Mouse (Mus musculus): Measurements from ENCODE around the gene Pigs. TPM values are rescaled to one million over a fixed set of nuclear protein-coding genes. Genes with fewer than 3 reads are reported as not detected.

Pigs gene
- total and polyA plus RNA-seq, 2 experiments from 2014 or later = 31.2 to 39.7 TPM

GRCm38 (mm10) chr11:78313662-78314061 lies 14.6 kb upstream of the Pigs start:
- no peak overlapping the region for H3K9ac ChIP-seq (replicated peaks; ENCODE audit: low read depth, low read length)
- no peak overlapping the region for H3K4me3 ChIP-seq (ENCODE audit: low read depth, low read length)
- no peaks in the 10 kb centered on the region for H3K27me3 ChIP-seq (ENCODE audit: control insufficient read depth, insufficient read depth, low read length)
- no peak for DNase-seq (ENCODE audit: low spot score)
- H3K27ac ChIP-seq (ENCODE audit: low read depth) = 0 out of 2 replicates have a peak overlapping the region, but pooled peaks have one; percentile 25
- WGBS = 58% methylated on average over 2 of the region's 2 CpGs
- no peak for TF ChIP-seq EP300 (IDR thresholded peaks at IDR 0.05; ENCODE audit: low read depth)
- no peak for TF ChIP-seq CTCF (IDR thresholded peaks at IDR 0.05; ENCODE audit: low read depth)
- no peaks in the 10 kb centered on the region for H3K4me1 ChIP-seq (ENCODE audit: control insufficient read depth, insufficient read depth)
- H3K36me3 ChIP-seq (replicated peaks; ENCODE audit: control insufficient read depth, insufficient read depth, low read length) = peaks cover 73% of the 10 kb centered on the region
- no peak; the same call in 1 of the 2 replicates for ATAC-seq (ENCODE audit: insufficient read depth, low read depth)
- no peak overlapping the region for H3K4me2 ChIP-seq (ENCODE audit: low read depth, low read length)
- no peaks in the 10 kb centered on the region for H3K9me3 ChIP-seq (replicated peaks; ENCODE audit: control insufficient read depth, low read length)

- Histone ChIP-seq H3K4me3 (ENCODE audit: low read depth, low read length) (no peak overlapping the region), H3K4me2 (ENCODE audit: low read depth, low read length) (no peak overlapping the region), H3K27me3 (ENCODE audit: control insufficient read depth, insufficient read depth, low read length) (no peaks in the 10 kb centered on the region), H3K9me3 (replicated peaks; ENCODE audit: control insufficient read depth, low read length) (no peaks in the 10 kb centered on the region), H3K4me1 (ENCODE audit: control insufficient read depth, insufficient read depth) (peaks cover 12% of the 10 kb centered on the region), H3K36me3 (replicated peaks; ENCODE audit: control insufficient read depth, insufficient read depth, low read length) (peaks cover 69% of the 10 kb centered on the region), H3K9ac (replicated peaks; ENCODE audit: low read depth, low read length) (no peak overlapping the region), H3K27ac (ENCODE audit: low read depth) (no peak overlapping the region)
- WGBS = 92% methylated on average over 2 of the region's 2 CpGs
- ATAC-seq (ENCODE audit: insufficient read depth, low read depth) (no peak), DNase-seq (ENCODE audit: low spot score) (no peak)
- TF ChIP-seq EP300 (IDR thresholded peaks at IDR 0.05; ENCODE audit: low read depth) = no peak
- no peak for TF ChIP-seq CTCF (IDR thresholded peaks at IDR 0.05; ENCODE audit: low read depth)
Observed at GRCm38 (mm10) chr11:78318411-78318810, 9.8 kb upstream of the Pigs start.

- TF ChIP-seq CTCF (IDR thresholded peaks at IDR 0.05; ENCODE audit: low read depth) (no peak), EP300 (IDR thresholded peaks at IDR 0.05; ENCODE audit: low read depth) (no peak)
- Histone ChIP-seq H3K4me2 (ENCODE audit: low read depth, low read length) (peak overlapping the region; percentile 47), H3K36me3 (replicated peaks; ENCODE audit: control insufficient read depth, insufficient read depth, low read length) (peaks cover 41% of the 10 kb centered on the region), H3K27ac (ENCODE audit: low read depth) (no peak overlapping the region), H3K27me3 (ENCODE audit: control insufficient read depth, insufficient read depth, low read length) (no peaks in the 10 kb centered on the region), H3K9me3 (replicated peaks; ENCODE audit: control insufficient read depth, low read length) (no peaks in the 10 kb centered on the region), H3K4me1 (ENCODE audit: control insufficient read depth, insufficient read depth) (peaks cover 19% of the 10 kb centered on the region), H3K9ac (replicated peaks; ENCODE audit: low read depth, low read length) (no peak overlapping the region), H3K4me3 (ENCODE audit: low read depth, low read length) (0 out of 2 replicates have a peak overlapping the region, but pooled peaks have one; percentile 22)
- DNase-seq (ENCODE audit: low spot score) = no peak
- 45% methylated on average over 2 of the region's 2 CpGs for WGBS
- ATAC-seq (ENCODE audit: insufficient read depth, low read depth) = peak; percentile 7; the same call in 1 of the 2 replicates
Observed at GRCm38 (mm10) chr11:78322076-78322831, 6.0 kb upstream of the Pigs start.

- Histone ChIP-seq H3K27ac (ENCODE audit: low read depth) (peak within 1 kb of the TSS; percentile 27; the same call in 1 of the 2 replicates), H3K27me3 (ENCODE audit: control insufficient read depth, insufficient read depth, low read length) (no peaks in the 10 kb centered on the region), H3K9ac (replicated peaks; ENCODE audit: low read depth, low read length) (no peak within 1 kb of the TSS), H3K4me1 (ENCODE audit: control insufficient read depth, insufficient read depth) (peaks cover 19% of the 10 kb centered on the region), H3K4me2 (ENCODE audit: low read depth, low read length) (peak within 1 kb of the TSS; percentile 47), H3K36me3 (replicated peaks; ENCODE audit: control insufficient read depth, insufficient read depth, low read length) (peaks cover 34% of the 10 kb centered on the region), H3K9me3 (replicated peaks; ENCODE audit: control insufficient read depth, low read length) (no peaks in the 10 kb centered on the region), H3K4me3 (ENCODE audit: low read depth, low read length) (peak within 1 kb of the TSS; percentile 22)
- ATAC-seq (ENCODE audit: insufficient read depth, low read depth) (peak; percentile 97), DNase-seq (ENCODE audit: low spot score) (peak; percentile 86)
- 7% methylated on average over 15 of the region's 15 CpGs for WGBS
- no peak for TF ChIP-seq CTCF (IDR thresholded peaks at IDR 0.05; ENCODE audit: low read depth)
Observed at GRCm38 (mm10) chr11:78322860-78323259, 5.4 kb upstream of the Pigs start, which contains the start of gene Aldoc. Gene Aldoc (plus strand): TSS chr11:78322968.

GRCm38 (mm10) chr11:78324000-78324785 lies 4.0 kb upstream of the Pigs start:
- Histone ChIP-seq H3K4me2 (ENCODE audit: low read depth, low read length) (no peak overlapping the region; the same call in 1 of the 2 replicates), H3K9me3 (replicated peaks; ENCODE audit: control insufficient read depth, low read length) (no peaks in the 10 kb centered on the region), H3K36me3 (replicated peaks; ENCODE audit: control insufficient read depth, insufficient read depth, low read length) (peaks cover 21% of the 10 kb centered on the region), H3K4me1 (ENCODE audit: control insufficient read depth, insufficient read depth) (peaks cover 27% of the 10 kb centered on the region), H3K9ac (replicated peaks; ENCODE audit: low read depth, low read length) (no peak overlapping the region), H3K27ac (ENCODE audit: low read depth) (no peak overlapping the region), H3K27me3 (ENCODE audit: control insufficient read depth, insufficient read depth, low read length) (no peaks in the 10 kb centered on the region), H3K4me3 (ENCODE audit: low read depth, low read length) (no peak overlapping the region)
- DNase-seq (ENCODE audit: low spot score) = no peak
- no peak for ATAC-seq (ENCODE audit: insufficient read depth, low read depth)
- WGBS = 72% methylated on average over 15 of the region's 15 CpGs
- no peak for TF ChIP-seq EP300 (IDR thresholded peaks at IDR 0.05; ENCODE audit: low read depth)
- TF ChIP-seq CTCF (IDR thresholded peaks at IDR 0.05; ENCODE audit: low read depth) = no peak

Measured in heart, postnatal 0 days (tissue).